Mouse (Mus musculus): Measurements from ENCODE around the gene Nck2. TPM values are rescaled to one million over a fixed set of nuclear protein-coding genes. Genes with fewer than 3 reads are reported as not detected.

Nck2 gene
- total RNA-seq, 2 experiments from 2014 or later: 54.3 to 61.0 TPM

- DNase-seq (ENCODE audit: extremely low spot score in 1 of 2, low spot score in 1 of 2): no peak
Observed at GRCm38 (mm10) chr1:43561085-43561484, 116.7 kb downstream of the Nck2 start.

- DNase-seq (ENCODE audit: extremely low spot score in 1 of 2, low spot score in 1 of 2): no peak
Observed at GRCm38 (mm10) chr1:43562002-43562666, 117.8 kb downstream of the Nck2 start.

GRCm38 (mm10) chr1:43565260-43565659 is 120.9 kb downstream of the Nck2 start:
- no peak for DNase-seq (ENCODE audit: extremely low spot score in 1 of 2, low spot score in 1 of 2)

DNA sequence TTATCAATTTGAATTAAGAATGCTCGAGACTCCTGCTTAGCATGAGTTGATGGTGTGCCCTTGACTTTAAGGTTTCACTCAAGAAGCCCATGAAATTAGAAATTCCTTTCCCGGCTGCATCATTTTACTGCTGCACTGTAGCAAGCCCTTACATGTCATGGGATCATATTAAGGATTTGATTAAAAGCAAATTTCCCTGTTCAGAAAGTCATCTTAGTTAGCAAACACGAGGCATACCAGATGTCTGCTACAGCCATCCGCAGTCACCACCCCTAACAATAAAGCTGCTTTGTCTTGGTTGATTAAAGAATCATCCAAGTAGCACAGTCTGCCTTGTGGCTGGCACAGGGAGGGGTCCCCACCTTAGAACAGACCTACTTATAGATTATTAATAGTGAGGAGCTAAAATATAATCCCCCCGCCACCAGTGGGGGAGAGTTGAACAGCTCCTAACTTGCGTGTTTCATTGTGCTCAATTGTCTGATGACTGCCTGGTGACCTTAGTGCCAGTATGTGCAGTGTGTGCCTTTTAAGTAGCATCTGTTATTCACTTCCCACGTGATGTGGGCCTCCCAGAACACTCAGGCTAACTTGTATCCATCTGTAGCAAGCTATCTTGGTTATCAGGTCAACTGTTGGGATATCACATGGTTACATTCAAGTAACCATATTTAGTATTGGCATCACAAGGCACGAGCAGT is 122.4 kb downstream of the Nck2 start:
- no peak for DNase-seq (ENCODE audit: extremely low spot score in 1 of 2, low spot score in 1 of 2)

- no peak for DNase-seq (ENCODE audit: extremely low spot score in 1 of 2, low spot score in 1 of 2)
Observed at GRCm38 (mm10) chr1:43568824-43569223, 124.4 kb downstream of the Nck2 start.

DNA sequence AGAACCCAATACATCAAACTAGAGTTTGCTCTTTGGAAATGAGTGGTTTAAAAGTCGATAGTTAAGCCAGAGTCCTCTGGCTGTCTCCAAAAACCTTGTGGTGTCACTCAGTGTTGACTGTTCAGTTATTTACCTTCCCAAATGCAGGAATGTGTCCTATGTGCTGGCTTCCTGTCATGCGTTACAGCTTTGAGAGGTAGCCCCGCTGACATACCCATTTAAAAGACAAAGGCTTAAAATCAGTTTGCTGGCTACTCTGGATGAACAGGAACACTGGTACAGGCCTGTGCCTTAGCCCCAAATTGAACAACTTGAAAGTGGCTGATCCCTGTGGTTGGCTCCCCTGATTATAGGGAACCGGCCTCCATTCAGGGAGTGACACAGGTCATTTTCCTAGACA is 126.7 kb downstream of the Nck2 start:
- DNase-seq (ENCODE audit: extremely low spot score in 1 of 2, low spot score in 1 of 2): no peak

- no peak for DNase-seq (ENCODE audit: extremely low spot score in 1 of 2, low spot score in 1 of 2)
Observed at GRCm38 (mm10) chr1:43574793-43575304, 130.5 kb downstream of the Nck2 start.

DNA sequence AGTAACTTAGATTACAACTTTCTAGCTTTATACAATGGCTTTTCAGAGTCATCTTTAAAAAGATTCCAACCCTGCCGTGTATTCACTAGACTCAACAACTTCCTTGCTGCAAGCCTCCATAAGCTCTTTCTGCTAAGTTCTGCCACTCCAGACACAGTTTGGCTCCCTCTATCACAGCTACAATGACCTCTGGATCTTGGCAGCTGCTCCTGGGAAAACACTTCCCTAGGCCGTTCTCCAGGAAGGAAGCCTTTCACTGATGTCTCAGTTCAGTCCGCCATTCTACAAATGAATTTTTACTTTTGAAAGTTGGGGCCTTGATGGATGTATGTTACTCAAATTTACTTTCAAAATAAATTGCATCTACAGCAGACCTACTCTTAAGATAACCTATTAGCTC is 133.0 kb downstream of the Nck2 start:
- no peak for DNase-seq (ENCODE audit: extremely low spot score in 1 of 2, low spot score in 1 of 2)

- DNase-seq (ENCODE audit: extremely low spot score in 1 of 2, low spot score in 1 of 2): no peak
Observed at GRCm38 (mm10) chr1:43583564-43583963, 139.2 kb downstream of the Nck2 start.

DNA sequence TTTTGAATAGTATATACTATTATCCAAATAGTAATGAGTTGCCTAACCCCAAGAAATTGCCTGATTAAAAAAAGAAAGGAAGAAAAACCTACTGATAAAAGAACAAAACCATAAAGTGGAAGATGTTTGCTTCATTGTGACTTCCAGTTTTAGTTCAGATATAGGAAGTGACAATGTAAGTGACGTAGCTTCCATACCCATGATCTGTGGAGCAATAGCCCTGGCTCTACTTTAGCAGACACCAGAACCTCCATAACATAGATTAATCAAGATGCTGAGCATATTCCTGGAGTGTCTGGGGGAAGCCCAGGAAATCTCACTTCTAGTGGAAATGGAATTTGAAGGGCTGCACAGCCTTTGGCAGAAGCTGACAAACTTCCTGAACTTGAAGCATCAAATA is 144.6 kb downstream of the Nck2 start:
- DNase-seq (ENCODE audit: extremely low spot score in 1 of 2, low spot score in 1 of 2): no peak

DNA sequence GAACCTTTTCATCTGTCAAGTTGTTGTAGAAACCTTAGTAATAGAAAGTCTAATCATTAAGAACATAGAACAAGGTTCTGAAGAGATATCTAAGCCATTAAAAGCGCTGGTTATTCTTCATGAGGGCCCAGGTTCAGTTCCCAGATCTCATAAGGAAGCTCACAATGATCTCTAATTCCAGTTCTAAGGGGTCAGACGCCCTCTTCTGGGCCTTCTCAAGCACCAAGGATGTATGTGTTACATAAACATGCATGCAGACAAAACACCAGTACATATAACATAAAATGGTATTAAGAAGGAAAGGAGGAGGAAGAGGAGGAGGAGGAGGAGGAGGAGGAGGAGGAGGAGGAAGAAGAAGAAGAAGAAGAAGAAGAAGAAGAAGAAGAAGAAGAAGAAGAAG is 145.5 kb downstream of the Nck2 start:
- DNase-seq (ENCODE audit: extremely low spot score in 1 of 2, low spot score in 1 of 2): no peak

DNA sequence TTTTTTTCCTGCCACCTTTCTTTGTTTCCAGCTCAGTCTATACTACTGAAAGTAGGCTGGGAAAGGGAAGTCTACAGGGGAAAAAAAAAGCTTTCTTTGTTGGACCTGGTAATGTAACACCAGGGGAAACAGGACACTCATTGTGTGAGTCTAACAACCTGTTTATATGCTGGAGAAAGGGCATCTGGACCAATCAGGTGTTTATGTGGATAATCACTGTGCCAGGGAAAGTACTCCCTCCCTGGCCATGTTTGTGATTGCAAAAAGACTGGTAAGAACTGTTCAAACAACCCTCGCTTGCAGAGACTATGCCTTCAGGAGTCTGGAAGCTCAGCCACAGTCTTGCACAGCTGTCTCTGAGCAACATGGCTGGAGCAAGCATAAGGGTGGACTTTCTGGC is 146.3 kb downstream of the Nck2 start:
- DNase-seq (ENCODE audit: extremely low spot score in 1 of 2, low spot score in 1 of 2): no peak

DNA sequence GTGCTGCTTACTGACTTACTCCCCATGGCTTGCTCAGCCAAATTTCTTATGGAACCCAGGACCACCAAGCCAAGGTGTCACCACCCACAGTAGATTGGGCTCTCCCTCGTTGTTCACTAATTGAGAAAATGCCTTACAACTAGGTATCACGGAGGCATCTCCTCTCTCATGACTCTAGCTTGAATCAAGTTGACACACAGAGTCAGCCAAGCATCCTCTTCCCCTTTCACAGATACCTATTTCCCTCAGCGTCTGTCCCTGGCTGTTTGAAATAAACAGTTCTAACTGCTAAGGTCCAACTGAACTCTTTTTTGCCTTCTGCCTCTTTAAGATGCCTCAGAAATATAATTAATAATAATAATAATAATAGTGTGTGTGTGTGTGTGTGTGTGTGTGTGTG is 148.7 kb downstream of the Nck2 start:
- DNase-seq (ENCODE audit: extremely low spot score in 1 of 2, low spot score in 1 of 2): no peak

DNA sequence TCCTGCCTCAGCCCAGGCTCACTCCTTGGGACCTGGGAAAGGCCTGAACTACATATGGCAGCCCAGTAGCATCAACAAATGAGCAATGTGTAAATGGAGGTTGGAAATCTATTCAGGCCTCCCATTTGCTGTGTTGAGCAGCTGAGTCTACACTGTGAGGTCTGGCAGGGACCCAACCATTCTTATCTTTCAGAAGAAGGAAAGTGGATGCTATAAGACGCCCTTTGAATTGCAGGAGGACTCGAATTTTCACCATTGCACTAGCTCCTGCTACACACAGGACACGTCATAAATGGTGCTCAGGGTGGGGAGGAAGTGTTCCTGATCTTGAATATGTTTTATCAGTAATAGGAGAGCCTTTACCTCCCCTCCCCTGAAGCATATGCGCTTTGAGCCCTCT is 150.4 kb downstream of the Nck2 start:
- DNase-seq (ENCODE audit: extremely low spot score in 1 of 2, low spot score in 1 of 2): no peak

- DNase-seq (ENCODE audit: extremely low spot score in 1 of 2, low spot score in 1 of 2): no peak
Observed at GRCm38 (mm10) chr1:43597731-43598130, 153.4 kb downstream of the Nck2 start.

DNA sequence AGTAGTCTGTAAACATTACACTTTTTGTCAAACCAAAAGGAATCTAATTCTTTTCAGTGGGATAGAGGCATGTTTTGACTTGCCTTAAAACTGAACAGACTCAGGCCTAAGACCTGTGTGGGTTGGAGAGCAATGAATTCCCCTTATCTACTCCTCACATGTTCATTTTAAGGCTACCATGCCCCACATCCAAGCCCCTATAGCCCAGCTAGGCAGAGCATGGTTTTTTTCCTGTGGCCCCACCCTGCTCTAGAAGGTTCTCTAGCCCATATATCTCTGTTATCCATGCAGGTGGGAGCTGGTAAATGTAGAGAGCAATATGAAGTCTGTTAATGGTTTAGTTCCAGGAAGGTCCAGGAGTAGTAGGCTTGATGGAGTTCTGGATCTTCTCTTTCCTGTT is 155.1 kb downstream of the Nck2 start:
- DNase-seq (ENCODE audit: extremely low spot score in 1 of 2, low spot score in 1 of 2): no peak

- DNase-seq (ENCODE audit: extremely low spot score in 1 of 2, low spot score in 1 of 2): no peak
Observed at GRCm38 (mm10) chr1:43601054-43601453, 156.7 kb downstream of the Nck2 start.

- no peak for DNase-seq (ENCODE audit: extremely low spot score in 1 of 2, low spot score in 1 of 2)
Observed at GRCm38 (mm10) chr1:43615948-43616347, 171.6 kb downstream of the Nck2 start.

All from layer of hippocampus, postnatal 25 days (tissue).